8 mouse cellular contexts compared by ENCODE assay signal in the genomic region with DNA sequence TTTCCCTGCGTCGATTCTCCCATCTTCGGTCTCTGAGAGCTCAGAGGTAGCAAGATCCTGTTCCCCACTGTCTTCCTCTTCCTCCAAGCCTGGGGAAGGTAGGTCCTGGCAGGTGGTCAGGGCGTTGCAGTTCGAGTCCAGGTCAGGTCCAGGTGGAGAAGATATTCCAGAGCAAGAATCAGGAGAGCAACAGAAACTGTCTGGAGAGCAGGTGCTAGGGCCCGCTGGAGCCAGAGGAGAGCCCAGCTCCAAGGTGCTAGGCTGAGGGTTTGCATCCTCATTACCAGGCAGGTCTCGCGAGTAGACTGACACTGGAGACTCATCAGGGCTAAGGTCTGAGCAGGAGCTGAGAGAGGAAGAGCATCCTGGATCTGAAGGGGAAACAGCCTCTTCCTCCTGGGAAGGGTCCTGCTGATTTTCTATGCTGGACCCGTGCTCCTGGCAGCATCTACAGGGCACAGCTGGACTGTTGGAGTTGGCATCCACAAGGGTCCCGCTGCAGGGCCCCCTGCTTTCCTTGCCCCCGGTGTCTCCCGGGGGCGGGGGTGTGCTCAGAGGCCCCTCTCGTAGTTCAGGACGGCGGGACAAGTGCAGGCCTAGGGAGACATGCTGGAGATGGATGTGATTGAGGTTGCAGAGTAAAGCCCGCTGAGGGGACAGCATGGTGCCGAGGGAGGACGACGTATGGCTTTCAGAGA. TPM values are rescaled to one million over a fixed set of nuclear protein-coding genes. Genes with fewer than 3 reads are reported as not detected.
DNase-seq lines count a peak whose midpoint lies in the region; ATAC-seq lines count a peak whose summit lies in the region.

No protein-coding gene starts in this region.

- DNase-seq in embryonic facial prominence, embryonic 11.5 days (ENCODE audit: low spot score) = no peak
- peak; percentile 36 for DNase-seq in limb, embryonic 11.5 days (ENCODE audit: low spot score)
- no peak for DNase-seq in adrenal gland, adult 8-10 months
- DNase-seq in layer of hippocampus, postnatal 10 days (ENCODE audit: low spot score in 2 of 2) = no peak
- no peak for DNase-seq in thymus, postnatal 36 days

- ATAC-seq in megakaryocyte, adult 5-6 weeks (ENCODE audit: poor library complexity, severe bottlenecking) = no peak
- ATAC-seq in embryonic facial prominence, embryonic 11.5 days (replicated peaks; ENCODE audit: insufficient number of reproducible peaks, low FRiP score, low TSS enrichment, low read depth) = no peak
- ATAC-seq in limb, embryonic 11.5 days (ENCODE audit: insufficient number of reproducible peaks, low FRiP score, low TSS enrichment, low read depth) = no peak
- ATAC-seq in stomach, embryonic 15.5 days (ENCODE audit: insufficient read depth, low FRiP score, low read depth) = no peak

- H3K4me1 ChIP-seq in megakaryocyte, embryonic 14.5 days = peaks cover 76% of the 10 kb centered on the region
- H3K4me1 ChIP-seq in embryonic facial prominence, embryonic 11.5 days (ENCODE audit: control insufficient read depth, insufficient read depth, low read length) = no peaks in the 10 kb centered on the region; the same call in 1 of the 2 replicates
- peaks cover 29% of the 10 kb centered on the region for H3K4me1 ChIP-seq in limb, embryonic 11.5 days (ENCODE audit: control insufficient read depth, insufficient read depth, low read length)
- H3K4me1 ChIP-seq in stomach, embryonic 15.5 days = peaks cover 29% of the 10 kb centered on the region

- H3K27ac ChIP-seq in embryonic facial prominence, embryonic 11.5 days (replicated peaks; ENCODE audit: low read depth, low read length) = no peak overlapping the region
- no peak overlapping the region for H3K27ac ChIP-seq in limb, embryonic 11.5 days (replicated peaks; ENCODE audit: low read depth, low read length)
- no peak overlapping the region for H3K27ac ChIP-seq in stomach, embryonic 15.5 days

- peak overlapping the region; percentile 100 for H3K4me2 ChIP-seq in embryonic facial prominence, embryonic 11.5 days (ENCODE audit: low read depth, low read length)
- peak overlapping the region; percentile 87 for H3K4me2 ChIP-seq in limb, embryonic 11.5 days (ENCODE audit: low read depth, severe bottlenecking)
- peak overlapping the region; percentile 100 for H3K4me2 ChIP-seq in stomach, embryonic 15.5 days

- no peaks in the 10 kb centered on the region for H3K9me3 ChIP-seq in megakaryocyte, embryonic 14.5 days
- H3K9me3 ChIP-seq in embryonic facial prominence, embryonic 11.5 days (replicated peaks; ENCODE audit: control insufficient read depth, low read length) = no peaks in the 10 kb centered on the region
- no peaks in the 10 kb centered on the region for H3K9me3 ChIP-seq in limb, embryonic 11.5 days (ENCODE audit: control insufficient read depth, low read length)
- H3K9me3 ChIP-seq in stomach, embryonic 15.5 days = no peaks in the 10 kb centered on the region

- WGBS in embryonic facial prominence, embryonic 11.5 days = 10% methylated on average over 20 of the region's 20 CpGs
- WGBS in limb, embryonic 11.5 days = 6% methylated on average over 20 of the region's 20 CpGs
- 17% methylated on average over 20 of the region's 20 CpGs for WGBS in stomach, embryonic 15.5 days

- peaks cover 16% of the 10 kb centered on the region for H3K27me3 ChIP-seq in megakaryocyte, embryonic 14.5 days (replicated peaks)
- H3K27me3 ChIP-seq in embryonic facial prominence, embryonic 11.5 days (ENCODE audit: control insufficient read depth, insufficient read depth, low read length) = peaks cover 9% of the 10 kb centered on the region
- peaks cover 18% of the 10 kb centered on the region for H3K27me3 ChIP-seq in limb, embryonic 11.5 days (ENCODE audit: control insufficient read depth, insufficient read depth, low read length)
- H3K27me3 ChIP-seq in stomach, embryonic 15.5 days (replicated peaks) = peaks cover 6% of the 10 kb centered on the region; the same call in 1 of the 2 replicates

- peak overlapping the region; percentile 96 for H3K4me3 ChIP-seq in megakaryocyte, embryonic 14.5 days (replicated peaks)
- peak overlapping the region; percentile 61 for H3K4me3 ChIP-seq in embryonic facial prominence, embryonic 11.5 days (ENCODE audit: low read depth, low read length)
- peak overlapping the region; percentile 61 for H3K4me3 ChIP-seq in limb, embryonic 11.5 days (ENCODE audit: low read depth, low read length)
- H3K4me3 ChIP-seq in stomach, embryonic 15.5 days (replicated peaks) = peak overlapping the region; percentile 63

- peak overlapping the region; percentile 74; the same call in 1 of the 2 replicates for H3K9ac ChIP-seq in embryonic facial prominence, embryonic 11.5 days (replicated peaks; ENCODE audit: low read length)
- no peak overlapping the region for H3K9ac ChIP-seq in limb, embryonic 11.5 days (ENCODE audit: low read length)
- H3K9ac ChIP-seq in stomach, embryonic 15.5 days = no peak overlapping the region; the same call in 1 of the 2 replicates

- peaks cover 62% of the 10 kb centered on the region for H3K36me3 ChIP-seq in megakaryocyte, embryonic 14.5 days (replicated peaks; ENCODE audit: low read length)
- peaks cover 3% of the 10 kb centered on the region for H3K36me3 ChIP-seq in embryonic facial prominence, embryonic 11.5 days (replicated peaks; ENCODE audit: control insufficient read depth, insufficient read depth, low read depth, low read length)
- no peaks in the 10 kb centered on the region; the same call in 1 of the 2 replicates for H3K36me3 ChIP-seq in limb, embryonic 11.5 days (ENCODE audit: control insufficient read depth, insufficient read depth, low read length)
- peaks cover 15% of the 10 kb centered on the region; the same call in 1 of the 2 replicates for H3K36me3 ChIP-seq in stomach, embryonic 15.5 days

RNA-seq across cellular contexts. Expression of gene Rusc1, which starts 1.2 kb away (rescaled TPM):
- 10.9 and 15.1 TPM in 2 replicates for polyA plus RNA-seq in megakaryocyte, embryonic 14.5 days (2012; ENCODE audit: insufficient read depth, low replicate concordance)
- total RNA-seq in megakaryocyte, adult 5-6 weeks (2015) = 11.6 and 13.7 TPM in 2 replicates
- 11.3 and 11.8 TPM in 2 replicates for total RNA-seq in megakaryocyte, adult 5-6 weeks (2017)
- 14.4 and 18.0 TPM in 2 replicates for polyA plus RNA-seq in embryonic facial prominence, embryonic 11.5 days (2014; fragmentation: Nextera tagmentation; extraction: Ambion mirVana)
- 13.8 TPM in 2 replicates for polyA plus RNA-seq in limb, embryonic 11.5 days (2014; fragmentation: Nextera tagmentation; extraction: Ambion mirVana)
- polyA plus RNA-seq in stomach, embryonic 15.5 days (2015; fragmentation: Nextera tagmentation; extraction: Ambion mirVana) = 20.3 and 21.0 TPM in 2 replicates
- total RNA-seq in adrenal gland, adult 8-10 months (2022) = 10 to 100 TPM; 33.8 to 46.8 (median 41.1) TPM
- 100 to 1,000 TPM; 164 to 173 TPM for total RNA-seq in layer of hippocampus, postnatal 10 days (2021)

RNA-seq across cellular contexts. Expression of gene Gm43738, which starts 8.9 kb away (rescaled TPM):
- polyA plus RNA-seq in megakaryocyte, embryonic 14.5 days (2012; ENCODE audit: insufficient read depth, low replicate concordance) = 14.8 and 27.6 TPM in 2 replicates
- total RNA-seq in megakaryocyte, adult 5-6 weeks (2015) = not detected in 2 replicates
- total RNA-seq in megakaryocyte, adult 5-6 weeks (2017) = not detected in 2 replicates
- not detected in 2 replicates for polyA plus RNA-seq in embryonic facial prominence, embryonic 11.5 days (2014; fragmentation: Nextera tagmentation; extraction: Ambion mirVana)
- polyA plus RNA-seq in limb, embryonic 11.5 days (2014; fragmentation: Nextera tagmentation; extraction: Ambion mirVana) = not detected in 2 replicates
- polyA plus RNA-seq in stomach, embryonic 15.5 days (2015; fragmentation: Nextera tagmentation; extraction: Ambion mirVana) = not detected in 2 replicates
- total RNA-seq in adrenal gland, adult 8-10 months (2022) = not detected
- under 1 TPM in 1 of 2 experiments, not detected in 1; 0.18 TPM for total RNA-seq in layer of hippocampus, postnatal 10 days (2021)

RNA-seq across cellular contexts. Expression of gene Fdps, which starts 9.8 kb away (rescaled TPM):
- 48.9 and 51.3 TPM in 2 replicates for polyA plus RNA-seq in megakaryocyte, embryonic 14.5 days (2012; ENCODE audit: insufficient read depth, low replicate concordance)
- total RNA-seq in megakaryocyte, adult 5-6 weeks (2015) = 57.3 and 64.0 TPM in 2 replicates
- 132 and 150 TPM in 2 replicates for total RNA-seq in megakaryocyte, adult 5-6 weeks (2017)
- 299 and 334 TPM in 2 replicates for polyA plus RNA-seq in embryonic facial prominence, embryonic 11.5 days (2014; fragmentation: Nextera tagmentation; extraction: Ambion mirVana)
- polyA plus RNA-seq in limb, embryonic 11.5 days (2014; fragmentation: Nextera tagmentation; extraction: Ambion mirVana) = 315 and 326 TPM in 2 replicates
- polyA plus RNA-seq in stomach, embryonic 15.5 days (2015; fragmentation: Nextera tagmentation; extraction: Ambion mirVana) = 324 and 331 TPM in 2 replicates
- total RNA-seq in adrenal gland, adult 8-10 months (2022) = 100 to 1,000 TPM; 152 to 387 (median 263) TPM
- total RNA-seq in layer of hippocampus, postnatal 10 days (2021) = 100 to 1,000 TPM; 159 to 162 TPM

RNA-seq across cellular contexts. Expression of gene Pklr, which starts 44.0 kb away (rescaled TPM):
- polyA plus RNA-seq in megakaryocyte, embryonic 14.5 days (2012; ENCODE audit: insufficient read depth, low replicate concordance) = 0.26 TPM in 1 of 2 replicates, not detected in the other
- total RNA-seq in megakaryocyte, adult 5-6 weeks (2015) = 1.2 and 4.0 TPM in 2 replicates
- total RNA-seq in megakaryocyte, adult 5-6 weeks (2017) = 1.4 and 8.0 TPM in 2 replicates
- 1.5 and 2.0 TPM in 2 replicates for polyA plus RNA-seq in embryonic facial prominence, embryonic 11.5 days (2014; fragmentation: Nextera tagmentation; extraction: Ambion mirVana)
- polyA plus RNA-seq in limb, embryonic 11.5 days (2014; fragmentation: Nextera tagmentation; extraction: Ambion mirVana) = 1.2 and 1.6 TPM in 2 replicates
- polyA plus RNA-seq in stomach, embryonic 15.5 days (2015; fragmentation: Nextera tagmentation; extraction: Ambion mirVana) = 16.4 and 19.9 TPM in 2 replicates
- under 1 TPM in 2 of 4 experiments, not detected in 2; 0.10 to 0.11 TPM for total RNA-seq in adrenal gland, adult 8-10 months (2022)
- total RNA-seq in layer of hippocampus, postnatal 10 days (2021) = under 1 TPM; 0.22 to 0.48 TPM

Comparison
In these comparisons a context has a peak if more than half of its experiments do, and no peak if none do; other contexts are left out.
1. RNA of gene Gm43738, which starts 8.9 kb away (polyA plus RNA-seq): 14.8 to 27.6 TPM in megakaryocyte, embryonic 14.5 days; not detected in embryonic facial prominence, embryonic 11.5 days, not detected in limb, embryonic 11.5 days and not detected in stomach, embryonic 15.5 days; every median in the first group is over 10 times any median in the second.
2. Peak in every context shown above with its lines, with median percentiles within 50 percentile points of each other: H3K4me3 ChIP-seq and H3K4me2 ChIP-seq.